Mouse (Mus musculus) lung, adult 10 weeks (tissue): Measurements from ENCODE around the gene Olfr732. TPM values are rescaled to one million over a fixed set of nuclear protein-coding genes. Genes with fewer than 3 reads are reported as not detected.

Source experiments
- polyA plus RNA-seq: library from polyadenylated mRNA; stranded (reverse); fragments of 350-450 nt; fragmentation: Illumina TruSeq; extraction: RNeasy Lipid Tissue Mini Kit (QIAGEN cat#74804); gene quantifications from one replicate; pipeline ENCODE4 v1.2.3, GENCODE M21; 2014; ENCODE audit warnings: low read depth, low replicate concordance; ENCODE audit not compliant: insufficient read depth

Gene Olfr732
- polyA plus RNA-seq: not detected

GRCm38 (mm10) chr14:50284106-50284505 lies at the start of gene Olfr732:
Gene Olfr732 (minus strand): TSS chr14:50284206.

GRCm38 (mm10) chr14:50326661-50327060 lies 42.7 kb upstream of the Olfr732 start, which contains the start of gene Olfr734:
Gene Olfr734 (minus strand): TSS chr14:50326761.

DNA sequence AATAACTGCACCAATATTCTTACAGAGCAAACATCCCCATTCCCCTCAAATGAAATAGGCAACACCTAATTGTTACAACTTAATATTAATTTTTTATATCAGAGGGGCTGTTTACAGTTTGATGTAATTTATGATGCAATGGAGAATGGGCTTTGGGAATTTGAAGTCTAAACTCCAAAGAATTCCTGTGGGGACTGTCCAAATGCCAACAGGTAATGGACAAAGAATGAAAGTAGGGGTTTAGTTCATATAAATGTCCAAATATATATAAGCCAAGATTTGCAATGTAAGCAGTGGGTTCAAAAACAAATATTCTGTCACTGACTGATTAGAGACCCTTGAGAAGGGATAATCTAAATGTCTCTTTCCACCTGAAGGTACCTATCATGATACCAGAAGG lies 17.4 kb upstream of the Olfr732 start, which contains the start of gene Olfr733:
Gene Olfr733, minus strand, starts transcription at position 101 of the 400 bp plus-strand sequence.

GRCm38 (mm10) chr14:50241766-50242165 lies 42.2 kb downstream of the Olfr732 start, which contains the start of gene Olfr731:
Gene Olfr731 (minus strand): TSS chr14:50241866.

Other genes starting within 250 kb of the Olfr732 start
- not detected for gene Olfr725, start 243.8 kb downstream of the Olfr732 start, polyA plus RNA-seq
- gene Olfr726, start 193.3 kb downstream of the Olfr732 start, polyA plus RNA-seq: not detected
- gene Olfr727, start 161.0 kb downstream of the Olfr732 start, polyA plus RNA-seq: not detected
- gene Olfr728, start 141.5 kb downstream of the Olfr732 start, polyA plus RNA-seq: not detected
- not detected for gene Olfr729, start 131.3 kb downstream of the Olfr732 start, polyA plus RNA-seq
- not detected for gene Olfr730, start 96.0 kb downstream of the Olfr732 start, polyA plus RNA-seq
- gene Olfr731, start 42.3 kb downstream of the Olfr732 start, polyA plus RNA-seq: not detected
- gene Olfr733, start 17.3 kb upstream of the Olfr732 start, polyA plus RNA-seq: not detected
- gene Olfr734, start 42.6 kb upstream of the Olfr732 start, polyA plus RNA-seq: not detected
- gene Olfr735, start 64.7 kb upstream of the Olfr732 start, polyA plus RNA-seq: not detected
- gene Tlr11, start 73.7 kb upstream of the Olfr732 start, polyA plus RNA-seq: 0.20 TPM
- gene Olfr736, start 97.0 kb upstream of the Olfr732 start, polyA plus RNA-seq: not detected
- not detected for gene Olfr738, start 123.4 kb upstream of the Olfr732 start, polyA plus RNA-seq
- gene Olfr739, start 134.4 kb upstream of the Olfr732 start, polyA plus RNA-seq: not detected
- gene Olfr740, start 161.3 kb upstream of the Olfr732 start, polyA plus RNA-seq: not detected
- gene Olfr741, start 188.5 kb upstream of the Olfr732 start, polyA plus RNA-seq: not detected
- gene Olfr742, start 219.4 kb upstream of the Olfr732 start, polyA plus RNA-seq: not detected
- gene Olfr743, start 237.6 kb upstream of the Olfr732 start, polyA plus RNA-seq: not detected